Comparison of ENCODE assay signal across 8 mouse cellular contexts in the genomic region with DNA sequence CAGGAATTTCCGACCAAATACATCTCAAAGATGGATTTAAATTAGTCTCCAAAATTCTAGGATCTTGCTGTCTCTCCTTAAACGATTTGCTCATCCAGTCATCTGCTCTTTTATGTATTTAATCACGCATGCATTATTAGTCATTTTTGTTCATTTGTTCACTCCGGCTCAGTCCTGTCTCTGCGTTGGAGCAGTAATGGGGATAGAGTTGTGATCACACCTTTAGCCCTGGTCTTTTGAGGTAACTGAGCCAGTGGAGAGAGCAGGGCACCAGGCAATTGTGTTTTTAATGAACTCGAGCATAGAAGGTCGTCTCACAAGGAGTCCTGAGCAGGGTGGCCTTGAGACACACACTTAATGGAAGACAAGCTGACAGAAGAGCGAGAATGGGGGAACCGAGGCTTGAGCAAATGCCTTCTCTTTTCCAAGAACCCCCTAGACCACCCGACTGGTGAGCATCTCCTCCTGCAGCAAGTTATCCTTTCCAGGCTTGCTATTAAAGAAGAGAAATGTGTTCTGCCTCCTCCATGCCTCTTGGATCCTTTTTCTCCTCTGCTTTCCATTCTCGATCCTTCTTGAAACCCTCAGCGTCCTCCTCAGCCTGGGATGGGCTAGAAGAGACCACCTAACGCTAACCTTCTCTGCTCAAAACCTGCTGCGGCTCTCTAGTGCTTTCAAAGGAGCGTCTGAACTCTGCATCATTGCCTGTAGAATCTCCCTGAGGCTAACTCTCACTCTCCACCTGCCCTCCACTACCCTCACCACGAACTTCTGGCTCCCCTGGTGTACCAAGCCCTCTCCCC. TPM values are rescaled to one million over a fixed set of nuclear protein-coding genes. Genes with fewer than 3 reads are reported as not detected.
DNase-seq lines count a peak whose midpoint lies in the region; ATAC-seq lines count a peak whose summit lies in the region.

No protein-coding gene starts in this region.

- ATAC-seq in hindbrain, embryonic 11.5 days (ENCODE audit: low FRiP score): no peak
- ATAC-seq in midbrain, embryonic 12.5 days (ENCODE audit: low FRiP score, low read depth): no peak

- peaks cover 53% of the 10 kb centered on the region for H3K27me3 ChIP-seq in heart, embryonic 10.5 days (ENCODE audit: insufficient read depth, poor library complexity, severe bottlenecking)
- H3K27me3 ChIP-seq in hindbrain, embryonic 11.5 days (ENCODE audit: control insufficient read depth, insufficient read depth, low read length): peaks cover 48% of the 10 kb centered on the region
- peaks cover 55% of the 10 kb centered on the region for H3K27me3 ChIP-seq in midbrain, embryonic 12.5 days

- intact Hi-C loops in heart, postnatal 14 days (cut with DNase I): loop anchor here (2.0 kb wide), 1 partner anchor 123 kb away; no protein-coding TSS in a partner anchor

- peak overlapping the region; percentile 54 for H3K4me3 ChIP-seq in heart, embryonic 10.5 days
- H3K4me3 ChIP-seq in hindbrain, embryonic 11.5 days (ENCODE audit: low read depth, low read length): 0 out of 2 replicates have a peak overlapping the region, but pooled peaks have one; percentile 2
- H3K4me3 ChIP-seq in midbrain, embryonic 12.5 days: peak overlapping the region; percentile 32

- no peaks in the 10 kb centered on the region for H3K9me3 ChIP-seq in heart, embryonic 10.5 days
- H3K9me3 ChIP-seq in hindbrain, embryonic 11.5 days (ENCODE audit: control insufficient read depth, low read length): no peaks in the 10 kb centered on the region
- H3K9me3 ChIP-seq in midbrain, embryonic 12.5 days: no peaks in the 10 kb centered on the region

- DNase-seq in heart, embryonic 10.5 days (ENCODE audit: low spot score): no peak
- DNase-seq in heart, postnatal 14 days: no peak
- DNase-seq in MN1 (ENCODE audit: low spot score): peak; percentile 19
- DNase-seq in hindbrain, embryonic 11.5 days (ENCODE audit: low spot score): no peak
- DNase-seq in retina, embryonic 14.5 days (ENCODE audit: low spot score): no peak
- no peak for DNase-seq in right cerebral cortex, postnatal 14 days
- no peak for DNase-seq in ovary, postnatal 10 days (ENCODE audit: low spot score)

- H3K27ac ChIP-seq in heart, embryonic 10.5 days: no peak overlapping the region
- no peak overlapping the region for H3K27ac ChIP-seq in hindbrain, embryonic 11.5 days (ENCODE audit: low read depth, low read length)
- no peak overlapping the region for H3K27ac ChIP-seq in midbrain, embryonic 12.5 days (replicated peaks)

- WGBS in heart, embryonic 10.5 days: 11% methylated on average over 16 of the region's 16 CpGs
- 16% methylated on average over 16 of the region's 16 CpGs for WGBS in hindbrain, embryonic 11.5 days
- WGBS in midbrain, embryonic 12.5 days: 9% methylated on average over 16 of the region's 16 CpGs

- no peaks in the 10 kb centered on the region for H3K36me3 ChIP-seq in heart, embryonic 10.5 days
- no peaks in the 10 kb centered on the region for H3K36me3 ChIP-seq in hindbrain, embryonic 11.5 days (ENCODE audit: control insufficient read depth, insufficient read depth, low read length)
- no peaks in the 10 kb centered on the region for H3K36me3 ChIP-seq in midbrain, embryonic 12.5 days

- no peak overlapping the region for H3K9ac ChIP-seq in hindbrain, embryonic 11.5 days (ENCODE audit: low read depth, low read length)
- peak overlapping the region; percentile 28; the same call in 1 of the 2 replicates for H3K9ac ChIP-seq in midbrain, embryonic 12.5 days (replicated peaks)

- H3K4me1 ChIP-seq in heart, embryonic 10.5 days: peaks cover 25% of the 10 kb centered on the region
- H3K4me1 ChIP-seq in hindbrain, embryonic 11.5 days (replicated peaks; ENCODE audit: control insufficient read depth, insufficient read depth, low read length): peaks cover 4% of the 10 kb centered on the region; the same call in 1 of the 2 replicates
- peaks cover 28% of the 10 kb centered on the region for H3K4me1 ChIP-seq in midbrain, embryonic 12.5 days

- H3K4me2 ChIP-seq in hindbrain, embryonic 11.5 days (replicated peaks; ENCODE audit: low read depth, low read length): peak overlapping the region; percentile 17
- peak overlapping the region; percentile 54 for H3K4me2 ChIP-seq in midbrain, embryonic 12.5 days (replicated peaks)

RNA-seq across cellular contexts. Expression of a gene that starts 8.2 kb away (rescaled TPM):
- 0.24 and 0.27 TPM in 2 replicates for polyA plus RNA-seq in heart, embryonic 10.5 days (2016; fragmentation: Nextera tagmentation; extraction: Ambion mirVana)
- 1 to 10 TPM in 1 of 2 experiments, under 1 TPM in 1; 0.60 to 1.2 TPM for total RNA-seq in heart, postnatal 14 days (2021)
- polyA plus RNA-seq in hindbrain, embryonic 11.5 days (2014; fragmentation: Nextera tagmentation; extraction: Ambion mirVana): not detected in 2 replicates
- 0.20 TPM in 1 of 2 replicates, not detected in the other for polyA plus RNA-seq in midbrain, embryonic 12.5 days (2016; fragmentation: Nextera tagmentation; extraction: Ambion mirVana)

RNA-seq across cellular contexts. Expression of a gene that starts 19.2 kb away (rescaled TPM):
- 22.4 and 26.0 TPM in 2 replicates for polyA plus RNA-seq in heart, embryonic 10.5 days (2016; fragmentation: Nextera tagmentation; extraction: Ambion mirVana)
- total RNA-seq in heart, postnatal 14 days (2021): 100 to 1,000 TPM; 106 to 122 TPM
- 49.6 and 52.1 TPM in 2 replicates for polyA plus RNA-seq in hindbrain, embryonic 11.5 days (2014; fragmentation: Nextera tagmentation; extraction: Ambion mirVana)
- polyA plus RNA-seq in midbrain, embryonic 12.5 days (2016; fragmentation: Nextera tagmentation; extraction: Ambion mirVana): 74.6 and 79.7 TPM in 2 replicates

RNA-seq across cellular contexts. Expression of a gene that starts 21.8 kb away (rescaled TPM):
- 0.13 TPM in 1 of 2 replicates, not detected in the other for polyA plus RNA-seq in heart, embryonic 10.5 days (2016; fragmentation: Nextera tagmentation; extraction: Ambion mirVana)
- not detected for total RNA-seq in heart, postnatal 14 days (2021)
- 0.18 TPM in 1 of 2 replicates, not detected in the other for polyA plus RNA-seq in hindbrain, embryonic 11.5 days (2014; fragmentation: Nextera tagmentation; extraction: Ambion mirVana)
- polyA plus RNA-seq in midbrain, embryonic 12.5 days (2016; fragmentation: Nextera tagmentation; extraction: Ambion mirVana): 0.20 and 0.32 TPM in 2 replicates

RNA-seq across cellular contexts. Expression of a gene that starts 30.0 kb away (rescaled TPM):
- polyA plus RNA-seq in heart, embryonic 10.5 days (2016; fragmentation: Nextera tagmentation; extraction: Ambion mirVana): 99.0 and 112 TPM in 2 replicates
- total RNA-seq in heart, postnatal 14 days (2021): 10 to 100 TPM; 55.7 to 59.1 TPM
- 29.2 and 50.2 TPM in 2 replicates for polyA plus RNA-seq in hindbrain, embryonic 11.5 days (2014; fragmentation: Nextera tagmentation; extraction: Ambion mirVana)
- polyA plus RNA-seq in midbrain, embryonic 12.5 days (2016; fragmentation: Nextera tagmentation; extraction: Ambion mirVana): 44.9 and 47.1 TPM in 2 replicates

RNA-seq across cellular contexts. Expression of a gene that starts 42.9 kb away (rescaled TPM):
- polyA plus RNA-seq in heart, embryonic 10.5 days (2016; fragmentation: Nextera tagmentation; extraction: Ambion mirVana): 74.0 and 84.2 TPM in 2 replicates
- 10 to 100 TPM; 41.1 to 48.0 TPM for total RNA-seq in heart, postnatal 14 days (2021)
- polyA plus RNA-seq in hindbrain, embryonic 11.5 days (2014; fragmentation: Nextera tagmentation; extraction: Ambion mirVana): 108 and 112 TPM in 2 replicates
- 103 and 114 TPM in 2 replicates for polyA plus RNA-seq in midbrain, embryonic 12.5 days (2016; fragmentation: Nextera tagmentation; extraction: Ambion mirVana)

Comparison
In these comparisons a context has a peak if more than half of its experiments do, and no peak if none do; other contexts are left out.
1. H3K4me3 ChIP-seq: peak in every context shown above with its lines; median percentile 54 in heart, embryonic 10.5 days; 32 in midbrain, embryonic 12.5 days; 2 in hindbrain, embryonic 11.5 days.